Mouse (Mus musculus): Measurements from ENCODE around the gene Rhox11.
"Not testable (repeated sequence)": the region's sequence is repeated elsewhere in the genome, so short reads cannot be mapped to it uniquely, and the experiment has no call there.

Rhox11 gene

GRCm38 (mm10) chrX:38085041-38085440 is at the start of gene Rhox11:
Rhox11 (minus strand) TSS chrX:38085141.
- no peak for DNase-seq

GRCm38 (mm10) chrX:38121478-38121877 is 36.5 kb upstream of the Rhox11 start:
- DNase-seq = no peak

GRCm38 (mm10) chrX:38120982-38121381 is 36.0 kb upstream of the Rhox11 start, which contains the start of gene Rhox13:
Rhox13 (plus strand) TSS chrX:38121219.
- no peak for DNase-seq

- no peak for DNase-seq
Observed at GRCm38 (mm10) chrX:38110807-38111206, 25.9 kb upstream of the Rhox11 start, which contains the start of gene Rhox12. Rhox12 (minus strand) TSS chrX:38110907.

GRCm38 (mm10) chrX:38084226-38084625 is 715 bp downstream of the Rhox11 start:
- peak; percentile 47 to 72 for DNase-seq

- DNase-seq = no peak
Observed at GRCm38 (mm10) chrX:38066175-38066574, 18.8 kb downstream of the Rhox11 start, which contains the start of gene Rhox10. Rhox10 (plus strand) TSS chrX:38066475.

- peak in 1 of 2 experiments; percentile 14 for DNase-seq
Observed at GRCm38 (mm10) chrX:38061544-38061943, 23.4 kb downstream of the Rhox11 start.

GRCm38 (mm10) chrX:38043014-38043413 is 41.9 kb downstream of the Rhox11 start, which contains the start of gene Btg1-ps2:
Btg1-ps2 (minus strand) TSS chrX:38043114.
- not testable (repeated sequence) for DNase-seq

- no peak for DNase-seq
Observed at GRCm38 (mm10) chrX:38039666-38040065, 45.3 kb downstream of the Rhox11 start.

- no peak for DNase-seq
Observed at GRCm38 (mm10) chrX:38033841-38034240, 51.1 kb downstream of the Rhox11 start.
